Mouse (Mus musculus): ENCODE data around the gene Immp2l.
"Not testable (repeated sequence)": the region's sequence is repeated elsewhere in the genome, so short reads cannot be mapped to it uniquely, and the experiment has no call there.

Gene Immp2l

DNA sequence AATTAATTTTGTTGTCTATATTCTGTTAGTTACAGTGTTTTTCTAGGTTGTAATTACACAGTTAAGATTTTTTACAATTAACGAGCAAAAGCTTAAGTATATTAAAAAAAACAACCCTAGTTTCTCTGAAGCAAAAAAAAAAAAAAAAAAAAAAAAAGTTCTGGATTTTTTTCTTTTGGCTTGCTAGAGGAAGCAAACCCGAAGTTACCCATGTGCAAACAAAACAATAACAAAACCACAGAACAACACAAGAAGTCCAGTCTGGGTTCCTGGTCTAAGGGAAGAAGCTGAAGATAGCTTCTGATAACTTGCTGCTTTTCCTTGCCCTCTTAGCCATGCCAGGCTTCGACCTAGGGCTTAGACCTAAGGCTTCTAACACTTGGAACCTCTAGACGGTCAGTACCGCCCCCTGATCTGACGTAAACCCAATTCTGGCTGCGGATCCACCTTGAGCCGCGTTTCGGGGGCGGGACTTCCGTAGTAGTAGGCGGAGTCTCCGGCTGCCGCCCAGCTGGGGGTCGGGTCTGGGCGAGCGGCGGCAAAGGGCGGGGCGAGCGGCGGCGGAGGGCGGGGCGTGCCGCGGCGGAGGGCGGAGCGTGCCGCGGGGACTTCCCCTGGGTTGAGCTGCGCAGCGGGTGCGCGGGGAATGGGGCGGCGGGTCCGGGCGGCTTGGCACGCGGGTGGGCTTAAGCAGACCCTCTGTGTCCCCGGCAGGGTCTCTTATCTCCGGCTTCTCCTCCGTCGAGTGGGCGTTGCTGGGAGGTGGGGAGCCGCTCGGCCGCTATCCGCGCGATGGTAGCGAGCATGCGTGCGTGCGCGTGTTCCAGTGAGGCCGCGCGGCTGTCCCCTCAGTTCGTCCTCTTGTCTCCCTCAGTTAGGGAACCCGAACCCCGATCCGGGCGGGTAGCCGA lies at the start of gene Immp2l:
Immp2l (plus strand) TSS at position 580 of the 911 bp plus-strand sequence.
- peak; percentile 98 for DNase-seq (ENCODE audit: low read depth)

DNA sequence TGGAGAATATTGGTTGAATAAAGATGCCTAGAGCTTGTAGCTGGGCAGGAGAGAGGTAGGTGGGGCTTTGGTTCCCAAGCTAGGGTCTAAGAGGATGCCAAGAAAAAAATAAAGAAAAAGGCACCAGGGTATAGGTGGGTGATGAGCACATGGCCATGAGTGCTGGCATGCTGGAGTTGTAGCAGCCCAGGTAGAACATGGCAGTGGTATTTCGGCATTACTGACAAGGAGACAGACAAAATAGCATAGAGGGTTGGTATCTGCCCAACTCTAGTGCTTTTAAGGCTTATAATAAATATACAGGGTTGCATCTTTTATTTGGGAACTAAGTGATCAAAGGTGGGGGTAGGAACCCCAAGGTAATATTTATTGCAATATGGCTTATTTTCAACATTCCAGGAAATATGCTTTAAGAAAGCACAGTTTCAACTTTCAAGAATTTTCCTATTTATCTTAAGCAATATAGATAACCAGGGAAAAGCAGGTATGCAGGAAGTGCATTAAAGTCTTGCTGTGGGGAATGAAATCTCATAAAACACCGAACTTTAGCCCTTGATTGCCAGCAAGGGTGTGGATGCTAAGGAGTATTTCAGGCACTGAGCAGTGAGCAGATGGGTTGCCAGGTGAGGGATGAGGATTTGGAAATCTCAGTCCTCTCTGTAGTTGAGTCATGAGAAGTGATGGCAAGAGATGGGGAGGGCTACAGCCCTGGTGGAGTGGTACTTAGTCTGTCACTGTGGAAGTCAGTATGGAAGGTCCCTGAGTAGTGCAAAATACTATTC lies 45.0 kb upstream of the Immp2l start:
- DNase-seq (ENCODE audit: low read depth), result no peak

DNA sequence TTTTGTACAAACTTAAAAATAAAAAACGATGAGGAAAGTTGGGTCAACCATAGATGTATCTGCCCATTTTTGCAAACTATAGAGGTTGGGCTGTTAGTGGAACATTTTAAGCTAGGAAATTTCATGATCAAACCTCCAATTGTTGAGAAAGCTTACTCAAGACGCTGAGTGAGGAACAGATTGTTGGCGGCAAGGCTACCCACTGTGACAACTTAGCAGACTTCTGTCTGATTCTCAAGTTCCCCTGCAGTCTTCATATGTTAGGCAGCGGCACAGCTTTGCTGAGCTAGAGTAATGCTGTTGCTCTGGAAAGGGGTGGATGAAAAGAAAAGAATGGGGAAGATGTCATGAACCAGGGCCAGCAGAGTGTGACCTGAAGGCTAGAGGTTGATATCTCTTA lies 44.2 kb upstream of the Immp2l start:
- no peak for DNase-seq (ENCODE audit: low read depth)

DNA sequence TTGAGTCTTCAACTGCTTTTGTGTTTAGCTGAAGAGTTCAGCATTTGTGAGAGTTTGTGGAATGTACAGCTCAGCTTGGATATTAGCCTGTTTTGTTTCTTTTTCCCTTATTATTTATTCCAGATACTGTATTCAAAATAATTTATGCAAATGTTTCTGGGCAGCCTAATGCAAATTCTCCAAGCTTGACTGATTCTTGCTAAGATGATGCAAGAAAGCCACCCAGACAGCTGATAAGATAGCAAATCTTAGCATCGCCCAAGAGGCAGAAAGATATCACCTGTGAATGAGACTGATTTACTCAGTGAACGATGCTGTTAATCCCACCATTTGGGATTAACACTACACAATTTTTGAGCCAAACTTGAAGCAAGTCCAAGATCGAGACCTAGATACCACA lies 43.7 kb upstream of the Immp2l start:
- DNase-seq (ENCODE audit: low read depth), result no peak

DNA sequence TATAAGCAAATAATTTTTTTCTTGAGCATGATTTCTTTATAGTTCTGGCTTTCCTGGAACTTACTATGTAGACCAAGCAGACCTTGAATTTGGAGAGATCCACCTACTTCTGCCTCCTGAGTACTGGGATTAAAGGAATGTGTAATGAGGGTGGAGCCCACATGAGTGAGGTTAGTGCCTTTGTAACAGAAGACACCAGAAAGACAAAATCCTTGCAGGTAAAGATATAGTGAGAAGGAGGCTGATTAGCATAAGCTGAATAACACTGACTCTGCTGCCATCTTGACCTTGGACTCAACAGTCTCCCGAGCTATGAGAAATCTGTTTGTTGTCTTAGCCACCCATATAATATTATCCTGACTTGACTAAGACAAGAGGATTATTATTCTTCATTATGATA lies 40.9 kb upstream of the Immp2l start:
- no peak for DNase-seq (ENCODE audit: low read depth)

DNA sequence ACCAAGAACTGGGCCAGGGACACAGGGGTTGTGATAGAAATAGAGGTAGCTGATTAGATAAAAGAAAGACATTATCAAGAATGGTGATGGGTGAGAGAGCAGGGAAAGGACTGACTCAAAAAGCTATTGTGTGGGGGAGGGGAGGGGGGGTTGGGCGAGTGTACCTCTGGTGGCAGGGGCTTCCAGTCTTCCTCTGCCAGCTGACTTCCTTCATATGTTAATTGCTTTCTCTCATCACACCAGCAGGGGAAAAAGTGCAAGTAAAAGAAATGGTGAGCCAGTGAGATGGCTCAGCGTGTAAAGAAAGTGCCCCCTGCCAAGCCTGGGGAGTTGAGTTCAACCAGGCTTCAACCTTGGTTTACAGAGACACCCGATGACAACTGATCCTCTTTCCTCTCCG lies 39.2 kb upstream of the Immp2l start:
- no peak for DNase-seq (ENCODE audit: low read depth)

DNA sequence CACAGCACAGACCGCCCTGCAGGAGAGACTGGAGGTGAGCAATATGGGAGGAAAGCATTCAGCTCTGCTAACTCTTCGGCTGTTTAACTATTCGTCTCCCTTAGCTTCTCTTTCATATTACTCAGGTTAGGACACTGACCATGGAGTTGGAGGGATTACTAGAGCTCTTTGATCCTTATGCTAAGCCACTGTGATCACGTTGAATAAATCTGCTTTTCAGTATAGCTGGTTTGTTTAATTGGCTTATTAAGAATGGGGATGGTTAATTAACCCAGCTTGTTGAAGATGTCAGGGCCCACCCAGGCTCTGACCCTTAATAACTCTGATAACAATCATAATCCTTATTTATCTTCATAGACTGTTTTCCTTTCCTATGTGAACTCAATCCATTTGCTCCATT lies 38.1 kb upstream of the Immp2l start:
- DNase-seq (ENCODE audit: low read depth), result no peak

DNA sequence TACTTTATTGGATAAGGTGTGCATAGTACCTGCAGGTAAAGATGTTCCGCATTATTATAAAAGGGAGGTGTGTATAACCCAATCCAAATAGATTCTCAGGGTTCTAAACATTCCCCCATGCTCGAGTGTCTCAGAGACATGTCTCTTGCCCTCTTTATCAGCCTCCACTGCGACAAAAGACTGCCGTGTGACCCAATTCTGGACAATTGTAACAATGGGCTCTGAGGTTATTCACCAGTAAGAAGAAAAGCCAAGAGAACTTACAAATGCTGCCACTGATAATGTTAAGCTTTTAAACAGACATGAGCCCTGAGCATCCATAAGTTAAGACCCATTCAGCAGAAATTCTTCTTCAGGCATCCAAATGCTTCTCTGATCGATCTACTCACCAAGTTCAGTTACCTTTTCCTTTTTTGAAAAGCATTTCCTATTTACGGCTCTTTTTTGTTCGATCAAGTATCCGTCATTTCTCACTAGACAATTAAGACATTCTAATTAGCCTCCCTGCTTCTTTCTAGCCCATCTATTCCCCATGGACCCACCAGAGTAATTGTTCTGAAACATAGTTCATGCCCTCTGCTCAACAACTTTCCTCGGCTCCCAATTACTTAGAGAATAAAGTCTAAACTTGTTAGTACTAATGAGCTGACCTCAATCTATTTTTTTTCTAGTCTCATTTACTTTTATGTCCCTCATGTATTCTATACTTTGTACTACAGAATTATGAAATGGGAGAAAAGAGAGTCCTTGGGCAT lies 35.4 kb upstream of the Immp2l start:
- DNase-seq (ENCODE audit: low read depth), result no peak

DNA sequence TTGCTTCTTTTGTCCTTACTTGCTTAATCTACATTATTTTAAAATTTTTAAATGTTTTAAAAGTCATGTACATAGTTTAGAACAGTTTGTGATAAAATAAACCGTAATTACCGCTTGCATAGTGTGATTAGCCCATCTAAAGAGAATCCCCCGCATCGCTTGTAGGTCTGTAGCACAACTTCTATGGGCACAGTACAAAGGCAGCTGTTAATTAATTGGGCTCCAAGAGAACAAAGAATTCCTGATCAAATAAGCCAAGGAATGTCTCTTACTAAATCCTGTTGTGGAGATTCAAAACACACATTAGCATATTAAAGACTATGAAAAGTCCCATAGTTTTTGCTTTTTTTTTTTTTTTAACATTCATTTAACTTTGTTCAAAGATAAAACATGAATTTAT lies 32.2 kb upstream of the Immp2l start:
- DNase-seq (ENCODE audit: low read depth), result no peak

DNA sequence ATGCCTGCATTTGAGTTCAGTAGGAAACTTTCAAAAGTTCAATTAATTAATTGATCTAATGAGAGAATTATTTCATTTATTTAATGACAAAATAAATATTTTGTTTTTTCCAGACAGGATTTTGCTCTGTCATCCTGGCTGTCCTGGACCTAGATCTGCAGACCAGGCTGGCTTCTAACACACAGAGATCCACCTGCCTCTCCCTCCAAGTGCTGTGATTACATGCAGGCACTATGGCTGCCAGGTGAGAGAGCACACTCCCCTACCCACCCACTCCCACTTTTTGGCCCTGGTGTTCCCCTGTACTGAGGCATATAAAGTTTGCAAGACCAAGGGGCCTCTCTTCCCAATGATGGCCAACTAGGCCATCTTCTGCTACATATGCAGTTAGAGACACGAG lies 31.7 kb upstream of the Immp2l start:
- not testable (repeated sequence) for DNase-seq (ENCODE audit: low read depth)

DNA sequence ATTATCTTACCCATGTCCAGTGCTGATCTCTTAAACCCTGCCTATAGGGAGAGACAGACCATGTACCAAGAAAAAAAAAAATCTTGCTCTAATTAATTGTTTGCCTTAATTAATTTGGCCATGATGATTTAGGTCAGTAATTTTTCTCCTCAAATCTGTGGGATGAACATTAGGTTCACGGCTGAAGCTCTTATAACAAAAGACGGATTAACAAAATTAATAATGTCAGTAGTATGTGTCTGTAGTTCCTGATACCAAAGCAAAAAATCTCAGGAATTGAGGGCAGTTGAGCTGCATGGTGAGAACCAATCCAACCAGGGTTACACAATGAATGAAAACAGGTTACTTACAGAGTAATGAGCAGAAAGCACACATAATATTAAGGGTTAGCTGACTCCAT lies 29.0 kb upstream of the Immp2l start:
- DNase-seq (ENCODE audit: low read depth), result no peak

DNA sequence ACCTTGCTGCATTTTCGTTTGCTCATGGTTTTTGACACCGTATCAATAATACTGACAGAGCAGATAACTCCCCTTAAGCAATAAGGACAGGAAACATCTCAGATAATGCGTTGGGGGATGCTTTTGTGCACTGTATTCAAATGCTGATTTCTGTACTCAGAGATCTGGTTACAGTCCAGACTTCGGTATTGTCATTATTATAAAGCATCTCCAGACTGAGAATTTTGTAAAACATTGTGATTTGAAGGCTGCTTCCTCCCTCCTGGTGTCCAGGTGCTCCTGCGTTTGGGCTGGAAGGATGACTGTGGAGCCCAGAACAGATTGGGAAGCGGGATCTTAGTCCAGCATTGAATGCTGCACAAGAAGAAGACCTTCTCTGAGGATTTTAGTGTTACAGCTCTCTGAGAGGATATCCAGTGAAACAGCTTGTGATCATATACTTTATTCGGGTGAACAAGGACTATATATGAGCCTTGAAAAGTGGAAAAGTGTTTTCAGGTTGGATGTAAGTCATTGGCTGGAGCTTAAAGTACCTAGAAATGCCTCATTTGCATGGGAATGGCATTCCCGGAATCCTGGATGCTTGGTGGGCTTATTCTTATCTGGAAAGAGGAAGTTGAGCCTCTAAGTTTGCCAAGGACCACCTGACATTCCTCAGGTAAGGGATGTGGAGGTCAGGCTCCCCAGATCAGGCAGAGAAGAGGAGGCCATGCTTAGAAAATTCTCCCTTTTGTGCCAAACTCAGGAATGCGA lies 28.1 kb upstream of the Immp2l start:
- DNase-seq (ENCODE audit: low read depth), result no peak

DNA sequence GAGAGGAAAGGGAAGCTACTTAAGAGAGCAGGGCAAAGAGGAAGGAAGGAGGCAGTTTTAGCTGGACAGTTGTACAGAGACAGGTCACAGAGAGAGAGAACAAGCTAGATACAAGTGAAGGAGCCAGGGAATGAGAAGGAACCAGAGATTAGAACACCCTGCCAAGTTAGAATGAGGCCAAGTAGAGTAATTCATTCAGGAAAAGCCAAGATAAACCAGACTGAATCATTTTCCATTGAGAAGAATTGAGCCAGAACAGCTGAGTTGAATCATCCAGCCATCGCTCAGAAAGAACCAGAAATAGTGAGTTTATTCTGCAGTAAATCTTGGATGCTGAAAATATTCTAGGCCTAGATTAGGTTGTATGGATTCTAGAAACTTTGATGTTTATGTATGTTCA lies 1.4 kb upstream of the Immp2l start:
- DNase-seq (ENCODE audit: low read depth), result no peak

DNA sequence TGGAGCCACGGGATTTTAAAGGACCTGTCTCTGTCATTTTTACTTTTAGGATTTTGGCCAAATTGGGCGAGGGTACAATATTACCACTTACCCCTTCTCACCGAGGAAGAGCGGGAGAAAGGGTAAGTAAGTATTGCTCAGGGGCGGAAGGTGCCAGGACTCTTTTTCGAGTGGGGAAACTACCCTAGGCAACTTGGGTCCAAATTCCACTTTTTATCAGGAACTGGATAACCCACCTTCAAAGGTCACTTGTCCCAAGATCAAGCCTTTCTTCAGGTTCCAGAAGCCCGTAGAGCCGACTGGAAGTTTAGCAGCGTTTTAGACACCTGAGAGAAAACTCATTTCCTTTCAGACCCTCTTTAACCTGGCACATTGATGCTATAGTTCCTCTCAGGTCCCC lies 622 bp downstream of the Immp2l start:
- no peak for DNase-seq (ENCODE audit: low read depth)

DNA sequence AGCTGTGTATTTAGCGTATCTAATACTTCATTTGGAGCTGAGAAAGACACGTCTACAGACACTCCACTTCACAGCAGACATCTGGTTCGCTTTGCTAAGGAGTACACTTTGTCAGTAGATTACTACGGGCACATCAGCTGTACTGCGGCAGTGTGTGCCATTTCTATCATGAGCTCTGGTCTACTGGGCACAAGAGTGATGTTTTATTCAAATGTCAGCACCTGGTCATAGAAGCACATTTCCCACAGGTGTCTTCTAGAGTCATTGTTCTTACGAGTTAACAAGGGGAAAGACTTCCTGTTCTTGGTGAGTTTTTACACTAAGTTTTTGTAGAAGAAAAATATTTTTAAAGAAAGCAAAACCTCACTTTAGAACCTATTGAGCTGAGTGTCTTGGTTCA lies 3.6 kb downstream of the Immp2l start:
- no peak for DNase-seq (ENCODE audit: low read depth)

DNA sequence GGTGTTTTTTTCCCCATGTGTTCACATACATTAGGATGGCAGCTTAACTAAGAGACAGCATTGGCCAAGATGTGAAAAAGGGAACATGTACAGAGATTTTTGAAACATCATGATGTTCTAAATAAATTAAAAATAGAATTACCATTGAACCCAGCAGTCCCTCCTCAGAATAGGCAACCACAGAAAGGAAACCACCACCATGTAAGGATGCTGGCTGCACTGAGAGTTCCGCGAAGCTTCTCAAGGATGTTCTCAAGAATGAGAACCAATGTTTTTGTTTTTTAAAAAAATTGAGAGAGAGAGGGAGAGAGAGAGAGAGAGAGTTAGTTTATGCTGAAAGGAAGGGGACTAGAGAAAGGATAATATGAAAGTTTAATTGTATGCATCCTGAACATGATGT lies 7.2 kb downstream of the Immp2l start:
- no peak for DNase-seq (ENCODE audit: low read depth)

DNA sequence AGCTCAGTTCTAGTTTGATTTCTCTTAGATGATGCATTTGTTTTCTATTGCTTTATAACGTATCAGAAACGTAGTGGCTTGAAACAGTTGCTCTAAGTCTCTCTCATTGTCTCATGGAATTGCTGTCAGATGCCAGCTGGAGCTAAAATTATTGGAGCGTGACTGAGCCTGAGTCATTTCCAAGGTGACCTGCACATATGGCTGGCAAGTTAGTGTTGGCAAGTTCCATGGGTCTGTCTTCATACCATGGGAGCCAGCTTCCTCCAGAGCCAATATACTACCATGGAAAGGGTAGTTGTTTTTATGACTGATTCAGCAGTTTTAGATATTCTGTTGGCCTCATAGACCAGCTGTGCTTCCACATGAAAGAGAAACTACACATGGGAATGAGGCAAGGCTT lies 9.3 kb downstream of the Immp2l start:
- no peak for DNase-seq (ENCODE audit: low read depth)

DNA sequence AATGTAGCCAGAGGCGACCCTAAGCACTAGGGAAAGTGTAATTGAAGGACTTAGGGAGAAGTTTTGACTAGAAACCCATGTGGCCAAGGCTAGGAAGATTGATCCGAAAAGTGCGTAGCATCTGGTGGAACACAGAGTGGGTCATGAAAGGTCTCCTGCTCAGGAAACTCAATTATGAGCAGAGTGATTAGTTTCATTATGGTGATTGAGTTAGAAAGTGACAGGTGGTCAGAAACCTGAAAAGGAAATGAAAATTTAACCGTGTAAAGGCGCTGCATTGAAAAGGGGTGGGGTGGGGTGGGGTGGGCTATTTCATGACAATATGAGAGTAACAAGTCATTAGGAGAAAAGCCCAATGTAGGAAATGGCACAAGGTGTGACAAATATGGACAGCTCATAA lies 15.9 kb downstream of the Immp2l start:
- no peak for DNase-seq (ENCODE audit: low read depth)

DNA sequence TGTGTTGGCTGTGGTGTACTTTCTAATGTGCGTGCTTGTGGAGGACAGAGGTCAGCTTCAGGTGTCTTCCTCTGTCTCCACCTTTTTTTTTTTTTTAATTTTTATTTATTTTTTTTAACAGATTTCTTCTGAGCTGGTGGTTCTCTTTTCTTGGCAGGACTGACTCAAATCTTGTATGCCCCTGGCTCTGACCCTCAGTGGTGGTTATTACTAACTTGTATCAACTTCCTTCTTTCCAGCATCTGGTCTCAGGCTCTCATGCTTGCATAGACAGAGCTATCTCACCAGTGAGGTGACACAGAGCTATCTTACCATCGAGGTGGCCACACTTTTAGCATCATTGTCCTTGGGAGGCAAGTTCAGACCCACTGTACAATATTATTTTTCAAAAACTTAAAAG lies 17.8 kb downstream of the Immp2l start:
- DNase-seq (ENCODE audit: low read depth), result no peak

DNA sequence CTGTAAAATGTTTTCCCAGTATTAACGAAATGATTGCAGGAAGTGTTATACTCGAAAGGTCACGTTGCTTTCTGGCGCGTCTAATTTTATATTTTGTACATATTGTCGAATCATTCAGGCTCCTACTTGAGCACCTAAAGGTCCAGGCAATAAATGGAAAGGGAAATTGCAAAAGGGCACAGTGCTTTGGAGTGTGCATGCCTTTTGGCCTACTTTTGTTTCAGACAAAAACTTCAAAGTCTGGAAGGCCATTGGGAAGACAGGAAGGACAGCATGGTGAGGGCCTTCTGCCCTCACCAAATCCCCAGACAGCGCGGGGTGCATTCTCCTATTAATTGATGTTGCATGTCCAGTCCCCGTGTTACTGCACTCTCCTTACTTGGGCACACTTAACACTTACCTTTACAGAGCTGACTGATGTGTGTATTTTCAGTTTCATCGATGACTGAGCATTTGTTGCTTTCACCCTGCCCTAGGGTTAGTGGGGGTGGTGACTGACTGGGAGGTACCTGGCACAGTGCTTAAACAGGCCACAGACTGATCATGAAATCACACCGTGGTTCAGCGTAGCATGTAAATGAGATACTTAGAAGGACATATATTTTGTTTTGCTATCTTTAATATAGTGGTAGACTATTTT lies 20.7 kb downstream of the Immp2l start:
- DNase-seq (ENCODE audit: low read depth), result peak; percentile 31

DNA sequence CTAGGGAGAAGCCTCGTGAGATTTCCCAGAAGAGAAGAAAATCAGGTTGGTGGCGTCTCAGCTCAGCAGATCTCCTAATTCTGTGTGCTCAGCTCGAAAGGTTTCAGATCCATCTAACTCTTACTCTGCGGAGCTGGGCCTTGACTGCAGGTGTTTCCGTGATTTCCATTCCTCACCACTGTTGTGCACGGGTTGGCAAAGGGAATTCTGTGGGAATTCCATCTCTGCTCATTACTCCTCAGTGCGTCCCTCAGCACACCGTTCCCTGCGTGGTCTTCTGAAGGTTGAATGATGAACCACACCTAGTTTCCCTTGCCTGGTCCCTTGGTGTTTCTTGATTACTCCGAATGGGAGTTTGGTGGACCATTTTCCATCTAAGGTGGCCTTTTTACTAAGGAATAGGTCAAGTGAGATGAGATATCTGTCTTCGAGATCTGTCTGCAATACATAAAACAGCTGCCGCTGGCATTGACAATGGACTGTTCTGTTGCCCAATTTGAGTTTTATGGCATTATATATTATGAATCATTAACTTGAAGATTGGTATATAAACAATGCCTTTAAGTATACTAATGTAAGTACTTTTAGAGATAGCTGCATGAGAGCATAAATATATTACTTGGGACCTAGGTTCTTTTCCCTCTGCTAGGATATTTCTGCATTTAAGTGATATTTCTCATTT lies 23.3 kb downstream of the Immp2l start:
- no peak for DNase-seq (ENCODE audit: low read depth)
